Mouse (Mus musculus) natural killer cell, adult 2 months (primary cell): ENCODE data around the gene Cd164.

ENCODE experiments used
- DNase-seq, 2 experiments: peaks; one replicate each; pipeline ENCODE4 v3.0.0; 2022; ENCODE audit warnings: low spot score in 2 of 2

Cd164 gene

DNA sequence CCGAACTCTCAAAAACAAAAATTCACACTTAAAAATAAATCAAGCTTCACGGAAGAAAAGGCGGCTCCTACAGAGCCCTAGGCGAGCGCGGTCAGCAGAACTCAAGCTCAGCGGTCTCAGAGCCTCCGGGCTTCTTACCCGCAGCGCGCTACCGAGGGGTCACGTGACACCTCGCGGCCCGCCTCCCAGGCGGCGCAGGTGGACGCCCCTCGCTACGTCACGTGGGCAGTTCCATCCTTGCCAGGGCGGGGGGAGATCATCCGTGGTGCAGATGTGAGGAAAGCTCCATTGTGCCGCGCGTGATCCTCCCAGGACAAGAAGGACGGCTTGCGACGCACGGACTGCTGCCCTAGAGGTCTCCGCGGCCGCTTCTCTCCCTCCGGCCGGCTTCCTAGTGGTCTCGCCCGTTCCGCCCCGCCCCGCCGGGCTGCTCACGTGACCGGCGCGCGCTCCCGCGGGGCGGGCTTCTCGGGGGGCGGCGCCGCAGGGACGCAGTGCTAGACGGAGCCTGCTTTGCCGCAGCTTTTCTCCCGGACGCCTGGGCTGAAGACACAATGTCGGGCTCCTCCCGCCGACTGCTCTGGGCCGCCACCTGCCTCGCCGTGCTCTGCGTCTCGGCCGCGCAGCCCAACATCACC is at the start of gene Cd164:
Cd164 (plus strand) TSS at position 434 of the 638 bp plus-strand sequence.
- DNase-seq = peak; percentile 90 to 91

GRCm38 (mm10) chr10:41470693-41471092 is 48.5 kb upstream of the Cd164 start:
- no peak for DNase-seq

DNA sequence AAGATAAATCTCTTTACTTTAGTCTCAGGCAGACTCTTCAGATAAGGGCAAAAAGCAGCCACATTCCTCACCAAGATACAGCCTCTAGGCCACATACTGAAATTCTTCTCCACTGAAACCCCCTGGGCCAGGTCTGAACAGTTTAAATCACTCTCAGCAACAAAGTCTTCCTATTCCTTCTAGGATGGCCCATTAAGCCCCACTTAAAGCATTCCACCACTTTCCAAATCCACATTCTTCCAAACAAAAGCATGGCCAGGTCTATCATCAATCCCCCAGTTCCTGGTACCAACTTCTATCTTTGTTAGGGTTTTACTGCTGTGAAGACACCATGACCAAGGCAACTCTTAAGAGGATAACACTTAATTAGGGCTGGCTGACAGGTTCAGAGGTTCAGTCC is 46.7 kb upstream of the Cd164 start:
- DNase-seq = no peak

- DNase-seq = peak; percentile 56 to 57
Observed at GRCm38 (mm10) chr10:41472962-41473481, 46.2 kb upstream of the Cd164 start.

GRCm38 (mm10) chr10:41473782-41474468 is 45.3 kb upstream of the Cd164 start:
- DNase-seq = peak; percentile 63 to 68

DNA sequence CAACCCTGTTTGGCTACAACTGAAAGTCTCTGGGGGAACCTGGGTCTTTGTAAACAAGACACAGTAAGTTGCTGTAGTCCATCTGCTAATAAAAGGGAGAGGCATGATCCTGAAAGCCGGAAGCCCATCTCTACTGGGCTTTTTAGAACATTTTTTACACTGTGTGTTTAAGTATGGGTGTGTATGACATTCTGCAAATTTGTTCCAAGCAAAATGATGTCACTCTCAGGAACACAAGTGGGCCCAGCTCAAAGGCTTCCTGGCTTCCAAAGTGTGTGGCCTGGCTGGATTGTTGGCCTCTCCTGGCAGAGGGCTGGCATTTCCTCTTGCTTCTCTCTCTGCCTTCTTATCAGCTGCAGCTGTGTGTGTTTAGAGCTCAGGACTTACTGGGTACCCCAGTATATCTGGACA is 44.2 kb upstream of the Cd164 start:
- no peak for DNase-seq

- peak; percentile 68 to 79 for DNase-seq
Observed at GRCm38 (mm10) chr10:41476171-41477017, 42.8 kb upstream of the Cd164 start, which contains the start of gene Mical1. TSS of gene Mical1 (plus strand) at chr10:41476314.

GRCm38 (mm10) chr10:41477018-41477277 is 42.3 kb upstream of the Cd164 start:
- DNase-seq = no peak

- peak; percentile 81 to 82 for DNase-seq
Observed at GRCm38 (mm10) chr10:41477278-41478181, 41.7 kb upstream of the Cd164 start.

DNA sequence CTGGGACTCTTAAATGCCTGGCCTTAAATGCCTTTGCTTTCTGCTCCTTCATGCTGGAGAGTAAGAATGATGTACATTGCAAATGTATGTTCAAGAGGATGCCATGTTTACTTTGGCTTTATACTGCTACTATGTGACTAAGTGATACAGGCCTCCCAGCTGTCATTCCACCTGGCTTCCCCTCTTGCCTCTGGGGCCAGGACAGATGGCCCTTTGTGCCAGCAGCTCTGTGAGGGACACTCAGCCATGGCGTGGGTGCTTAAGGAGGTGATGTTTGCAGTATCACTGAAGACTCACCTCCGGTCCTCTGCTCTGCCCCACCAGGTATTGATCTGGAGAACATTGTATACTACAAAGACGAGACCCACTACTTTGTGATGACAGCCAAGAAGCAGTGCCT is 39.3 kb upstream of the Cd164 start:
- DNase-seq = no peak

DNA sequence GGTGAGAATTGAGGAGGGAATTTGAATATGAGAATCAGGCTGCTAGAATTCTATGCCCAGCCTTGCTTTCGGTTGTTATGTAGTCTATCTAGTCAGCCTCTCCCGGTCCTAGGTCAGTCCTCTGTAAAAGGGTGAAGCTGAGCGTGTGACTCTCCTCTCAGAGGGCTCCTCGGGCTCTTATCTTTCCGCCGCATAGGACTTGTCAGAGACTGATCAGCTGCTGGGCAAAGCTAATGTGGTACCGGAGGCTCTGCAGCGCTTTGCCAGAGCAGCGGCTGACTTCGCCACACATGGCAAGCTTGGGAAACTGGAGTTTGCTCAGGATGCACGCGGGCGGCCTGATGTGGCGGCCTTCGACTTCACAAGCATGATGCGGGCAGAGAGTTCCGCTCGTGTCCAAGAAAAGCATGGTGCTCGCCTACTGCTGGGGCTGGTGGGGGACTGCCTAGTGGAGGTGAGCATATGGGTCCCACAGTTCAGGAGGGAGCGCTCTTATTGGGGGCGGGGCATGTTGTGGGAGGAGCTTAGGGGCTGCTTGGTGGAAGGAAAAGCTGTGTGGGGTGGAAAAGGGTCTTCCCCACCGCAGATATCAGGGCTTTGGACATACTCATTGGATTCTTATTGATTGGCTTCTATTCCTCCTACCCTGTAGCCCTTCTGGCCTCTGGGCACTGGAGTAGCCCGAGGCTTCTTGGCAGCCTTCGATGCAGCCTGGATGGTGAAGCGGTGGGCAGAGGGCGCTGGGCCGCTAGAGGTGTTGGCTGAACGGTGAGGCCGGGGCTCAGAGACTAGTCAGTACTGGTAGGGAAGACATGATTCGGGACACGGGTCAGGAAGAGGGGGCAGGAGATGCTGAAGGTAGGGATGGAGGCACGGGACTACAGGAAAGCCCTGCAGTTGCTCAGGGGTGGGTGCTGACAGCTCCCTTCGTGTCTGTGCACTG is 38.0 kb upstream of the Cd164 start:
- no peak for DNase-seq

DNA sequence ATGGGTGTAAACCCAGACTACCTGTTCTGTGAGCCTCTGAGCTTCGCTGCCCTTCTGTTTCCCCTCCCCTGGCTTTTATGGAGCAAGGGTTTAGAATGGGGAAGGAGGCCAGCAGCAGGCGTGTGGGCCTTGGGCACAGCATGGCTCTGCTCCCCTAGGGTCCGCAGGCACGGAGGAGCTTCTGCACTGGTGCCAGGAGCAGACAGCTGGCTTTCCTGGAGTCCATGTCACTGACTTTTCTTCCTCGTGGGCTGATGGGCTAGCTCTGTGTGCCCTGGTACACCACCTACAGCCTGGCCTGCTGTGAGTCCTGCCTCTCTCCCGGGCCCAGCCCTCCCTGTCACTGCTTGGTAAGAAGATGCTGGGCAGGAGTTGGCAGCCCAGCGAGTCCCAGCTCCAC is 36.8 kb upstream of the Cd164 start:
- no peak for DNase-seq

- no peak for DNase-seq
Observed at GRCm38 (mm10) chr10:41485778-41486177, 33.4 kb upstream of the Cd164 start.

GRCm38 (mm10) chr10:41486506-41487170 is 32.6 kb upstream of the Cd164 start:
- no peak for DNase-seq

DNA sequence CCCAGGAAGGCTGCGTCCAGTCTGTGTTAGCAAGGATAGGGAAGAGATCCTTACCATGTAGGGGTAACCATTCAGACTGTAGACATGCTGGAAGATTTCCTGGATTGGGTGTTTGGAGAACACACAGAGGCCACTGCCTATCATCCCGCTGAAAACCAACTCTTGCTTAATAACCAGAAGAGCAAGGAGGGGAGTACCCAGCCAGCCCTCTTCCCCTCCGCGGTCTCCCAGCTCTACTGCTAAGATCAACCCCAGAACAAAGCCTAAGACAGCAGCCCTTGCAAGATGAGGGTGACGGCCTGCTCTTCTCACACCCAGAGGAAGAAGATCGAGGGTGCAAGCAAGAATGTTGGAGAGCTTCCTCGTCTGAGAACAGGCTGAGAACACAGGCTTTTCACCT is 30.3 kb upstream of the Cd164 start:
- DNase-seq = no peak

- no peak for DNase-seq
Observed at GRCm38 (mm10) chr10:41489294-41489693, 29.9 kb upstream of the Cd164 start.

GRCm38 (mm10) chr10:41489708-41490517 is 29.3 kb upstream of the Cd164 start, which contains the start of the genes Smpd2 and Ppil6:
TSS of gene Smpd2 (minus strand) at chr10:41490369.
TSS of gene Ppil6 (plus strand) at chr10:41490439.
- DNase-seq = peak; percentile 92 to 93

GRCm38 (mm10) chr10:41490518-41490873 is 28.7 kb upstream of the Cd164 start:
- DNase-seq = no peak

DNA sequence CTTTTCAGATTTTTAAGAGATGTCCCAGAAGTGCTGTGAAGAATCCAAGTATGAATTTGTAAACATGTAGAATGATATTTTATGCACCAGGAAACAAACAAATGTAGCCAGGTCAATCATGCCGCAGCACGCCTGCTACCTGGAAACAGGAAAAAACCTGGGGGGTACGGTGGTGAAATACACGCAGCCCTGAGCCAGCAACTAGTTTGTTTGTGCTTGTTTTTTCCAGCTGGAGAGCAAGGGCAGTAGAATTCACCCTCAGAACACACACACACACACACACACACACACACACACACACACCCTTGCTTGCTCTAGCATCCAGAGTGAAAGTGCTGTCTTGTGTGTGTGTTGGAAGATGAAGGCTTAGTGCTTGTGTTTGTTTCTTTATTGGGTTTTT is 28.1 kb upstream of the Cd164 start:
- no peak for DNase-seq
